Mouse (Mus musculus) forebrain, postnatal 0 days (tissue): Measurements from ENCODE around the gene Gm10337. TPM values are rescaled to one million over a fixed set of nuclear protein-coding genes. Genes with fewer than 3 reads are reported as not detected.

Experiments
- ATAC-seq: fragments of 200-750 bp; cut with Nextera tagmentation; 2 replicates; pipeline ENCODE4 v1.8.0; 2017; ENCODE audit warnings: mild to moderate bottlenecking, moderate library complexity
- DNase-seq: peaks from one replicate; pipeline ENCODE4 v3.0.0-alpha.2; 2015
- H3K27ac ChIP-seq: fragments of 300-500 bp; sonication (generic); 2 replicates; pipeline ENCODE4 v1.5.1; 2014; ENCODE audit warnings: low read depth, mild to moderate bottlenecking, antibody characterized with exemption, low read length, moderate library complexity, mixed read lengths
- H3K27me3 ChIP-seq: fragments of 300-500 bp; sonication (generic); 2 replicates; pipeline ENCODE4 v1.6.1; 2014; ENCODE audit warnings: mild to moderate bottlenecking, low read length, mixed read lengths; ENCODE audit not compliant: insufficient read depth
- H3K36me3 ChIP-seq: fragments of 300-500 bp; sonication (generic); 2 replicates; pipeline ENCODE4 v1.6.1; 2014; ENCODE audit warnings: mild to moderate bottlenecking, moderate library complexity; ENCODE audit not compliant: insufficient read depth
- H3K4me1 ChIP-seq: fragments of 300-500 bp; sonication (generic); 2 replicates; pipeline ENCODE4 v1.6.1; 2014; ENCODE audit warnings: antibody characterized with exemption; ENCODE audit not compliant: insufficient read depth
- H3K4me2 ChIP-seq: fragments of 300-500 bp; sonication (generic); 2 replicates; pipeline ENCODE4 v1.6.1; 2014; ENCODE audit warnings: low read depth, mild to moderate bottlenecking, moderate library complexity
- H3K4me3 ChIP-seq: fragments of 300-500 bp; sonication (generic); 2 replicates; pipeline ENCODE4 v1.5.1; 2014; ENCODE audit warnings: low read depth, low read length, mixed read lengths
- H3K9ac ChIP-seq: fragments of 300-500 bp; sonication (generic); 2 replicates; pipeline ENCODE4 v1.6.1; 2014; ENCODE audit warnings: mild to moderate bottlenecking
- H3K9me3 ChIP-seq: fragments of 300-500 bp; sonication (generic); 2 replicates; pipeline ENCODE4 v1.6.1; 2016; ENCODE audit warnings: low read length
- CTCF ChIP-seq: sonication (generic); IDR thresholded peaks from 2 replicates; pipeline ENCODE4 v1.5.1; 2016; ENCODE audit warnings: antibody characterized with exemption, control low read depth, low read depth
- WGBS: fragments of 180-500 bp; shearing (Covaris S2); extraction: QIAGEN DNeasy Blood & Tissue Kit; methylation state at CpG from one replicate; pipeline ENCODE4 v1.1.7; 2014; 5-methylcytosine and 5-hydroxymethylcytosine counted together
- polyA plus RNA-seq: library from polyadenylated mRNA; unstranded; fragments of >200 nt; fragmentation: Nextera tagmentation; extraction: Ambion mirVana; gene quantifications from 2 replicates; pipeline ENCODE4 v1.2.1, GENCODE M21; 2015
- total RNA-seq: library from RNA; depleted of rRNA; stranded (reverse); fragments of >200 nt; gene quantifications from 2 replicates; pipeline ENCODE4 v1.2.3, GENCODE M21; 2014

The Gm10337 gene
- total and polyA plus RNA-seq, 2 experiments from 2014 or later, result 4.2 TPM; not detected in 1

GRCm38 (mm10) chr15:102531586-102531985 is 28.1 kb downstream of the Gm10337 start:
- no peaks in the 10 kb centered on the region for H3K4me1 ChIP-seq
- DNase-seq, result no peak
- no peak for TF ChIP-seq CTCF
- WGBS, result 94% methylated on average over 4 of the region's 4 CpGs
- no peak overlapping the region for H3K9ac ChIP-seq
- ATAC-seq, result no peak
- peak overlapping the region; percentile 54; the same call in 1 of the 2 replicates for H3K27ac ChIP-seq
- no peak overlapping the region for H3K4me2 ChIP-seq
- no peaks in the 10 kb centered on the region for H3K27me3 ChIP-seq
- H3K36me3 ChIP-seq, result peaks cover 65% of the 10 kb centered on the region
- H3K4me3 ChIP-seq, result no peak overlapping the region
- no peaks in the 10 kb centered on the region for H3K9me3 ChIP-seq

- WGBS, result 62% methylated on average over 3 of the region's 3 CpGs
- no peak for TF ChIP-seq CTCF
- Histone ChIP-seq H3K36me3 (peaks cover 71% of the 10 kb centered on the region), H3K9me3 (no peaks in the 10 kb centered on the region), H3K4me3 (no peak overlapping the region), H3K27ac (peak overlapping the region; percentile 64), H3K9ac (no peak overlapping the region), H3K4me1 (no peaks in the 10 kb centered on the region), H3K4me2 (no peak overlapping the region), H3K27me3 (no peaks in the 10 kb centered on the region)
- ATAC-seq (peak; percentile 75), DNase-seq (no peak)
Observed at GRCm38 (mm10) chr15:102532106-102532900, 28.8 kb downstream of the Gm10337 start.

- H3K9me3 ChIP-seq, result no peaks in the 10 kb centered on the region
- 94% methylated on average over 7 of the region's 7 CpGs for WGBS
- no peak overlapping the region for H3K4me2 ChIP-seq
- H3K4me1 ChIP-seq, result no peaks in the 10 kb centered on the region
- no peak overlapping the region for H3K4me3 ChIP-seq
- DNase-seq (no peak), ATAC-seq (no peak)
- no peak for TF ChIP-seq CTCF
- H3K36me3 ChIP-seq, result peaks cover 59% of the 10 kb centered on the region
- H3K27ac ChIP-seq, result no peak overlapping the region
- H3K9ac ChIP-seq, result no peak overlapping the region
- no peaks in the 10 kb centered on the region for H3K27me3 ChIP-seq
Observed at GRCm38 (mm10) chr15:102533926-102534325, 30.4 kb downstream of the Gm10337 start.

- Histone ChIP-seq H3K4me2 (no peak overlapping the region), H3K27ac (no peak overlapping the region), H3K9me3 (no peaks in the 10 kb centered on the region), H3K27me3 (no peaks in the 10 kb centered on the region), H3K4me1 (0 out of 2 replicates have a peak, but pooled peaks cover 4% of the 10 kb centered on the region), H3K4me3 (no peak overlapping the region), H3K36me3 (peaks cover 45% of the 10 kb centered on the region), H3K9ac (no peak overlapping the region)
- no peak for TF ChIP-seq CTCF
- DNase-seq (no peak), ATAC-seq (no peak)
- 69% methylated on average over 4 of the region's 4 CpGs for WGBS
Observed at GRCm38 (mm10) chr15:102544801-102545200, 41.3 kb downstream of the Gm10337 start.

GRCm38 (mm10) chr15:102546246-102546645 is 42.7 kb downstream of the Gm10337 start:
- peak overlapping the region; percentile 72 for H3K27ac ChIP-seq
- no peaks in the 10 kb centered on the region for H3K9me3 ChIP-seq
- WGBS, result 77% methylated on average over 3 of the region's 3 CpGs
- no peak for TF ChIP-seq CTCF
- no peak overlapping the region for H3K4me3 ChIP-seq
- no peak for DNase-seq
- peaks cover 38% of the 10 kb centered on the region; the same call in 1 of the 2 replicates for H3K36me3 ChIP-seq
- 0 out of 2 replicates have a peak, but pooled peaks cover 4% of the 10 kb centered on the region for H3K4me1 ChIP-seq
- no peaks in the 10 kb centered on the region for H3K27me3 ChIP-seq
- no peak overlapping the region for H3K9ac ChIP-seq
- no peak for ATAC-seq
- no peak overlapping the region for H3K4me2 ChIP-seq

- Histone ChIP-seq H3K27ac (peak overlapping the region; percentile 72), H3K9ac (no peak overlapping the region), H3K4me3 (no peak overlapping the region), H3K27me3 (no peaks in the 10 kb centered on the region), H3K4me1 (0 out of 2 replicates have a peak, but pooled peaks cover 4% of the 10 kb centered on the region), H3K9me3 (no peaks in the 10 kb centered on the region), H3K36me3 (peaks cover 40% of the 10 kb centered on the region; the same call in 1 of the 2 replicates), H3K4me2 (no peak overlapping the region)
- DNase-seq (peak; percentile 79), ATAC-seq (peak; percentile 83)
- WGBS, result 47% methylated on average over 3 of the region's 3 CpGs
- peak; percentile 6; the same call in 1 of the 2 replicates for TF ChIP-seq CTCF
Observed at GRCm38 (mm10) chr15:102546677-102547427, 43.3 kb downstream of the Gm10337 start.
